Mouse (Mus musculus): ENCODE measurements around the gene Snrk.

Snrk gene

GRCm38 (mm10) chr9:122117112-122117616, at the start of gene Snrk:
Gene Snrk, plus strand, starts transcription at chr9:122117266.
- peak; percentile 86 to 90 for DNase-seq

GRCm38 (mm10) chr9:122067654-122068053, 49.4 kb upstream of the Snrk start:
- no peak for DNase-seq

GRCm38 (mm10) chr9:122069560-122070174, 47.4 kb upstream of the Snrk start:
- no peak for DNase-seq

GRCm38 (mm10) chr9:122073980-122074379, 43.1 kb upstream of the Snrk start:
- DNase-seq = no peak

- DNase-seq = no peak
Observed at GRCm38 (mm10) chr9:122074575-122074974, 42.5 kb upstream of the Snrk start.

GRCm38 (mm10) chr9:122078456-122078855, 38.6 kb upstream of the Snrk start:
- DNase-seq = no peak

- DNase-seq = no peak
Observed at GRCm38 (mm10) chr9:122083698-122084097, 33.4 kb upstream of the Snrk start.

- no peak for DNase-seq
Observed at GRCm38 (mm10) chr9:122084175-122084574, 32.9 kb upstream of the Snrk start.

GRCm38 (mm10) chr9:122084636-122085035, 32.4 kb upstream of the Snrk start:
- DNase-seq = no peak

GRCm38 (mm10) chr9:122085055-122085454, 32.0 kb upstream of the Snrk start:
- no peak for DNase-seq

- DNase-seq = no peak
Observed at GRCm38 (mm10) chr9:122085550-122086205, 31.4 kb upstream of the Snrk start.

GRCm38 (mm10) chr9:122087086-122087485, 30.0 kb upstream of the Snrk start:
- DNase-seq = no peak

GRCm38 (mm10) chr9:122091171-122091570, 25.9 kb upstream of the Snrk start:
- DNase-seq = no peak

- no peak for DNase-seq
Observed at GRCm38 (mm10) chr9:122091782-122092228, 25.3 kb upstream of the Snrk start.

- no peak for DNase-seq
Observed at GRCm38 (mm10) chr9:122094171-122094570, 22.9 kb upstream of the Snrk start.

- no peak for DNase-seq
Observed at GRCm38 (mm10) chr9:122096822-122097511, 20.1 kb upstream of the Snrk start.

GRCm38 (mm10) chr9:122097535-122097934, 19.5 kb upstream of the Snrk start:
- DNase-seq = no peak

- DNase-seq = no peak
Observed at GRCm38 (mm10) chr9:122100584-122101127, 16.4 kb upstream of the Snrk start.

GRCm38 (mm10) chr9:122101196-122101595, 15.9 kb upstream of the Snrk start:
- DNase-seq = no peak

GRCm38 (mm10) chr9:122103550-122104284, 13.3 kb upstream of the Snrk start:
- no peak for DNase-seq

GRCm38 (mm10) chr9:122104285-122104829, 12.7 kb upstream of the Snrk start:
- no peak for DNase-seq

GRCm38 (mm10) chr9:122107701-122108375, 9.2 kb upstream of the Snrk start:
- DNase-seq = no peak

Data from B cell, adult 2 months (primary cell).